Mouse (Mus musculus) urinary bladder, postnatal 10 days (tissue): Measurements from ENCODE around the gene Hist1h2bj.
"Not testable (repeated sequence)": the region's sequence is repeated elsewhere in the genome, so short reads cannot be mapped to it uniquely, and the experiment has no call there.

Experiments used
- DNase-seq: peaks from one replicate; pipeline ENCODE4 v3.0.0; 2022; ENCODE audit warnings: low spot score

The Hist1h2bj gene

GRCm38 (mm10) chr13:22040464-22041141, 2.4 kb upstream of the Hist1h2bj start:
- DNase-seq, result no peak

- peak; percentile 73 for DNase-seq
These were observed 1.9 kb upstream of the Hist1h2bj start, which contains the start of gene Hist1h4i for GRCm38 (mm10) chr13:22041142-22041536. TSS of gene Hist1h4i (minus strand) at chr13:22041362.

- no peak for DNase-seq
These were observed 1.1 kb upstream of the Hist1h2bj start for GRCm38 (mm10) chr13:22041651-22042567.

DNA sequence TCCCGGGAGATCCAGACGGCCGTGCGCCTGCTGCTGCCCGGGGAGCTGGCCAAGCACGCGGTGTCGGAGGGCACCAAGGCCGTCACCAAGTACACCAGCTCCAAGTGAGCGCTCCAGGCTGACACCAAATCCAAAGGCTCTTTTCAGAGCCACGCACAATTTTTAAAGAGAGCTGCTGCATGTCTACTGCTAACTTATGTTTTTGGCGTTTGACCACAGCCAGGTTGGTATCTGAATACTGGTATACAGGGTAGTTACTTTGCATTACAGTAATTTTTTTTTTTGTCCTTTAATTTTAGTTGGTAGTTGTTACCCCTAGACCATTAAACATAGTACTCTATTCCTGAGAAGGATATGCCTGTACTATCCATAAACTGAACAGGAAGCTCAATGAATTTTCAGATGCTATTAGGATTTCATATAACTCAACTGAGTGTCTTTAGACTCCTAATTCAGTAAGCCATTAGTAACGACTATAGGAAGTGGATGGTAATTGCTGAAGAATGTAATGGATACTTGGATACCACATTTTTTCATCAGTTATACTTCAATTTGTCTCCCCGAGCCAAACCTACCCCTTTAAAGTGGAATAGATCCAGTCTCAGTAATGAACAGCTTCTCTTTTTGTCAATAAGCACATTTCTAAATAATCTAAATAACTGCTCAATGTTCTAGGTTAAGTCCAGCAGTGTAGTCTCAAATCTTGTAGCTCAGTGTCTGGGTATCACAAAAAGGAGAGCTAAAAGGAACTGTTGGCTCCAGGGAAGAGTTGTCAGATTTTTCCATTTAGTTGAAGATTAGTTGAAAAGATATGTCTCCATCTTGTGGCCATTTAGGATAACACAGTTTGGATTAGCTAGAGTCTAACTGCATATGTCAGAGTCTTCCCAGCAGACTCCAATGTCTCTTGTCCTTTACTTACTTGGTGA, 753 bp downstream of the Hist1h2bj start:
- DNase-seq, result no peak

DNA sequence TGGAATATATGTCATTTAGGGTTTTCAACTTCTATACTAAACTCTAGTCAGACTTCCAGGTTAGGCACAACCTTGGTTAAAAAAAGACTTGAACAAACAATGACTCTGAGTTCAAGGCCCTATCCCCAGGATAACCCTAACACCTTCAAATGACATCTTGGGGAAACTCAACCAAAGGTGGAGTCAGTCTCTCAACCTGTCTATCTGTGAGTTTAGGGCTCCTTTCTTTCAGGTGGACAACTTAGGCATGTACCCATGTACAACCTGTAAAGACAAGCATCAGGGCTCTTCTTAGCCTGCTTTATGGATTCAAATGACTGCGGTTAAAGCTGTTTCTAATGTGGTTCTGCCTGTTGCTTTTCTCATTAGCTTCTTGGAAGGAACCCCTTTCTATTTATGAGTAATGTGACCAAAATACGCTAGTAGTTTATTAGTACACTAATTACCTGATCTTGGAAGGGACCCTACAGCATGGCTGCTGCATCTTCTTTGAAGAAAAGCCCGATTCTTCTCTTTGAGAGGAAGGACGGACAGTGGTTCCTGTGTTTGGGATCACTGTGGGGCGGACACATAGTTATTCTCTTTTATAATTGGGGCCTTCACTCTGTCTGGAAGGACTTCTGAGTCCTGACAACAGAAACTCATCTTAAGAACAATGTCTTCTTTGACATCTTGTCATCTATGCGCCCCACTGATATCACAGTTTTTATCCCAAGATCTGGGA, 1.6 kb downstream of the Hist1h2bj start:
- DNase-seq, result no peak

GRCm38 (mm10) chr13:22045311-22045710, 2.3 kb downstream of the Hist1h2bj start:
- no peak for DNase-seq

DNA sequence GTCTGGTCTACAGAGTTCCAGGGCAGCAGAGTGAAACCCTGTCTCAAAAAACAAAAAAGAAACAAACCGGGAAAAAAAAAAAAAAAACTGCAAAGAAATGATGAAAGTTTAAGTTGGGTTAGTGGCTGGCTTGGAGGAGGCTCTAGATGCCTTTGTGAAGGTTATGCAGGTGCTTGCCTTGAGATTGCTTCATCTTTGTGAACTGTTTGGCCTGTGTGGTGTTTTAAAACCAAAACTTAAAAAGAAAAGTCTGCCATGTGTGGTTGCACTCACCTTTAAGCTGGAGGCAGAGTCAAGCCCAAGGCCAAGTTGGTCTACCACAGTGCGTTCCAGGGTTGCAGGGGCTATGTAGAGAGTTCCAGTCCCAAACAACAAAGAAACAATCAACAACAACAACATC, 6.0 kb downstream of the Hist1h2bj start:
- DNase-seq, result no peak

GRCm38 (mm10) chr13:22049737-22050440, 6.9 kb downstream of the Hist1h2bj start:
- no peak for DNase-seq

GRCm38 (mm10) chr13:22050591-22051522, 7.8 kb downstream of the Hist1h2bj start:
- DNase-seq, result peak; percentile 60

DNA sequence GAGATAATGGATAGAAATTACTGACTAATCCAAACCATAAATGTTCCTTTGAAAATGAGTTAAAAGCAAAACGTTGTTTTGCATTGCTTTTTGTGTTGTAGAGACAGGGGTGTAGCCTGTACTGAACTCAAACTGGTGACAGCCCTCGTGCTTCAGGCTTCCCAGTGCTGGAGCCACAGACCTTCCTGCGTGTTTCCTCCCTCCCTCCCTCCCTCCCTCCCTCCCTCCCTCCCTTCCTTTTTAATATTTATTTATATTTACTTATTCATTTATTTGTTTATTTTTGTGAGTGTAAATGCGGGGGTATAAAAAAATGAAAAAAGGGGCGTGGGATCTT, 8.5 kb downstream of the Hist1h2bj start:
- DNase-seq, result no peak

DNA sequence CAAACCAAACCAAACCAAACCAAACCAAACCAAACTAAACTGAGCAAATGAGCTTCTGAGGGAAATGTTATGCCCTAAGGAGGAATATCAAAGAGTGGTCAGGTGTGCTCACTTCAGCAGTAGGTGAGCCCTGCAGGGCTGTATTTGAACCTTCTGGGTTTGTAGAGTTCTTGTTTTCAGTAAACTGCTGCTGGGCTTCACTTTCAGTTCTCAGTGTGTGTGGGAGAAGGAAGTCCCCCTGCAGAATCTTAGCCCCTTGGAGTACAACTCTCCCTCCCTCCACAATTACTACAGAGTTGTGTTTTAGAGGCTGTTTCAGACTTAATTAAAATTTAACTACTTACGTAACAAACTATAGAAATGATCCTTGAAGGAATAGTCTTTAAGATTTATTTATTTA, 10.7 kb downstream of the Hist1h2bj start:
- DNase-seq, result no peak

GRCm38 (mm10) chr13:22061422-22061821, 18.4 kb downstream of the Hist1h2bj start:
- no peak for DNase-seq

- DNase-seq, result no peak
These were observed 20.5 kb downstream of the Hist1h2bj start for GRCm38 (mm10) chr13:22063468-22063867.

- not testable (repeated sequence) for DNase-seq
These were observed 41.1 kb downstream of the Hist1h2bj start, which contains the start of gene Vmn1r188 for GRCm38 (mm10) chr13:22084140-22084539. TSS of gene Vmn1r188 (plus strand) at chr13:22084440.
